Mouse (Mus musculus) forebrain, embryonic 10.5 days (tissue): ENCODE measurements around the gene Scfd2. TPM values are rescaled to one million over a fixed set of nuclear protein-coding genes. Genes with fewer than 3 reads are reported as not detected.

Source experiments
- DNase-seq: peaks from one replicate; pipeline ENCODE4 v3.0.0-alpha.2; 2017; ENCODE audit warnings: low spot score; ENCODE audit errors: extremely low spot score
- H3K27ac ChIP-seq: fragments of 300-500 bp; sonication (generic); 2 replicates; pipeline ENCODE4 v1.5.1; 2016; ENCODE audit warnings: mild to moderate bottlenecking
- H3K27me3 ChIP-seq: fragments of 300-500 bp; sonication (generic); 2 replicates; pipeline ENCODE4 v1.6.1; 2016; ENCODE audit warnings: mild to moderate bottlenecking; ENCODE audit not compliant: poor library complexity, severe bottlenecking
- H3K36me3 ChIP-seq: fragments of 300-500 bp; sonication (generic); replicated peaks from 2 replicates; pipeline ENCODE4 v1.6.1; 2016; ENCODE audit warnings: mild to moderate bottlenecking, moderate library complexity
- H3K4me1 ChIP-seq: fragments of 300-500 bp; sonication (generic); 2 replicates; pipeline ENCODE4 v1.6.1; 2016
- H3K4me3 ChIP-seq: fragments of 300-500 bp; sonication (generic); 2 replicates; pipeline ENCODE4 v1.5.1; 2016; ENCODE audit warnings: mild to moderate bottlenecking, moderate library complexity
- H3K9me3 ChIP-seq: fragments of 300-500 bp; sonication (generic); 2 replicates; pipeline ENCODE4 v1.6.1; 2016; ENCODE audit warnings: mild to moderate bottlenecking, moderate library complexity
- WGBS: fragments of 180-500 bp; shearing (Covaris S2); methylation state at CpG from one replicate; pipeline ENCODE4 v1.1.7; 2016; 5-methylcytosine and 5-hydroxymethylcytosine counted together
- polyA plus RNA-seq: library from polyadenylated mRNA; unstranded; fragments of >200 nt; fragmentation: Nextera tagmentation; extraction: Ambion mirVana; gene quantifications from 2 replicates; pipeline ENCODE4 v1.2.1, GENCODE M21; 2016

Scfd2 gene
- polyA plus RNA-seq, 1 experiment from 2014 or later, result 16.6 TPM

DNA sequence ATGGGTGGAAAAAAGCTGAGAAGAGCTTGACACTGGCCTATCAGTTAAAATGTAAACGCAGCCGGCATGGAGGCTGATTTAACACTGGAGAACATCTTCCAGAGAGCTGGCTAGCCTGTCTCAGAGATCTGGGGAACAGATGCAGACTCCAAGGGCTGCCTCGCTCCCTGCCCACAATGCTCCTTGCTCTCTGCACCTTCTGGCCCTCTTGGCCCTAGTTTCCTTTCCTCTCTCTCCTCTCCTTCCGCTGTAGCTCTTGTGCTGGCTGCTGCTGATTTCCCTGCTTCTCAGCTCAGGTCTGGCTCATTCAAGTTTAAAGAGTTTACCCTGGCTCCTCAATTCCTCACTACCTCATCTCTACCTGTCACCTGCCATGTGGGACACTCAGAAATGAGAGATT is 321.9 kb downstream of the Scfd2 start:
- peak overlapping the region; percentile 4; the same call in 1 of the 2 replicates for H3K27ac ChIP-seq
- H3K36me3 ChIP-seq, result no peaks in the 10 kb centered on the region
- DNase-seq, result no peak
- peaks cover 56% of the 10 kb centered on the region for H3K4me1 ChIP-seq
- 90% methylated on average over 4 of the region's 4 CpGs for WGBS
- no peak overlapping the region for H3K4me3 ChIP-seq
- H3K27me3 ChIP-seq, result no peaks in the 10 kb centered on the region
- no peaks in the 10 kb centered on the region for H3K9me3 ChIP-seq

- no peaks in the 10 kb centered on the region for H3K36me3 ChIP-seq
- no peak for DNase-seq
- no peak overlapping the region for H3K4me3 ChIP-seq
- H3K27me3 ChIP-seq, result no peaks in the 10 kb centered on the region
- H3K9me3 ChIP-seq, result no peaks in the 10 kb centered on the region
- H3K4me1 ChIP-seq, result peaks cover 47% of the 10 kb centered on the region
- 61% methylated on average over 7 of the region's 7 CpGs for WGBS
- peak overlapping the region; percentile 8; the same call in 1 of the 2 replicates for H3K27ac ChIP-seq
These were observed 323.1 kb downstream of the Scfd2 start for GRCm38 (mm10) chr5:74208438-74208837.

DNA sequence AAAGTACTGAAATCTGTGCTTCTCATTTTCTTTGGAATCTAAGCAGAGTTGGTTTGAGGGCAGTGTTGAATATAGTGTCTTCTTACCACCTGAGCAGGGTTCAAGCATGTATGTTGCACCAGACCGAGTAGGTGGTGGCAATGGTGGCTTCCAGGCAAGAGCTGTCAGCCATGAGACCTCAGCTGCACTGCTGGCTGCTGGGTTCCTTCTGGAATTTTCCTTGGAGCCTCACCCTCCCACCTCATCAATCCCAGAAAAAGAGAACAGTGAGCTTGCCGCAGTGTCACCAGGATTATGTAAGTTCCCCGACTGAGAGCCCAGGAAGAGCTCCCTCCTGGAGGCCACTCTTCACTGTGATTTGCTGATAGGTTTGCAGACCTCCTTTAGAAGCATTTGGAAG is 324.4 kb downstream of the Scfd2 start:
- no peaks in the 10 kb centered on the region for H3K27me3 ChIP-seq
- H3K9me3 ChIP-seq, result no peaks in the 10 kb centered on the region
- H3K4me3 ChIP-seq, result no peak overlapping the region
- DNase-seq, result no peak
- 88% methylated on average over 3 of the region's 3 CpGs for WGBS
- H3K36me3 ChIP-seq, result no peaks in the 10 kb centered on the region
- H3K27ac ChIP-seq, result no peak overlapping the region
- H3K4me1 ChIP-seq, result peaks cover 43% of the 10 kb centered on the region

- no peak for DNase-seq
- peaks cover 48% of the 10 kb centered on the region for H3K4me1 ChIP-seq
- H3K36me3 ChIP-seq, result no peaks in the 10 kb centered on the region
- no peak overlapping the region for H3K4me3 ChIP-seq
- no peaks in the 10 kb centered on the region for H3K9me3 ChIP-seq
- H3K27me3 ChIP-seq, result no peaks in the 10 kb centered on the region
- 86% methylated on average over 7 of the region's 7 CpGs for WGBS
- 0 out of 2 replicates have a peak overlapping the region, but pooled peaks have one; percentile 15 for H3K27ac ChIP-seq
These were observed 324.9 kb downstream of the Scfd2 start for GRCm38 (mm10) chr5:74206649-74207048.

GRCm38 (mm10) chr5:74206038-74206437 is 325.5 kb downstream of the Scfd2 start:
- Histone ChIP-seq H3K4me1 (peaks cover 50% of the 10 kb centered on the region), H3K36me3 (no peaks in the 10 kb centered on the region), H3K27ac (peak overlapping the region; percentile 67; the same call in 1 of the 2 replicates), H3K4me3 (no peak overlapping the region), H3K9me3 (no peaks in the 10 kb centered on the region), H3K27me3 (no peaks in the 10 kb centered on the region)
- 93% methylated on average over 7 of the region's 7 CpGs for WGBS
- DNase-seq, result no peak

DNA sequence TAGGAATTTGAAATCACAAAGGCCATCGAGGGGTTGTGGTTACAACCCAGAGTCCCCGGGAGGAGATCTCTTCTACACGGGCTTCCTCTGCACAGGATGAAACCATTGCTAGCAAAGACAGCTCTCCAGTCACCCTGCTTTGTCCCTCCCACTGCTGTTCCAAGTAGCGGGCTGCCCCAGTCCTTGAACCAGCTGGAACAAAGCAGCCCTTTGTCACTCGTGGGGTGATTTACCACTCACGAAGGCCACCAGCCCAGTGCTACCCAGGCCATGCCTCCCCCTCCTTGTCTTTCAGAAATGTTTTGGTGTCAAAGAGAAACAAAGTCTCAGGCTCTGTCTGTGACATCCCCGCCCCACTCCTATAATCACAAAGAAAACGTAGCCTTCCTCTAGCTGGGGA is 326.1 kb downstream of the Scfd2 start:
- Histone ChIP-seq H3K9me3 (no peaks in the 10 kb centered on the region), H3K36me3 (peaks cover 1% of the 10 kb centered on the region; the same call in 1 of the 2 replicates), H3K27ac (peak overlapping the region; percentile 67), H3K4me3 (no peak overlapping the region), H3K4me1 (peaks cover 50% of the 10 kb centered on the region), H3K27me3 (no peaks in the 10 kb centered on the region)
- WGBS, result 56% methylated on average over 8 of the region's 8 CpGs
- DNase-seq, result no peak

DNA sequence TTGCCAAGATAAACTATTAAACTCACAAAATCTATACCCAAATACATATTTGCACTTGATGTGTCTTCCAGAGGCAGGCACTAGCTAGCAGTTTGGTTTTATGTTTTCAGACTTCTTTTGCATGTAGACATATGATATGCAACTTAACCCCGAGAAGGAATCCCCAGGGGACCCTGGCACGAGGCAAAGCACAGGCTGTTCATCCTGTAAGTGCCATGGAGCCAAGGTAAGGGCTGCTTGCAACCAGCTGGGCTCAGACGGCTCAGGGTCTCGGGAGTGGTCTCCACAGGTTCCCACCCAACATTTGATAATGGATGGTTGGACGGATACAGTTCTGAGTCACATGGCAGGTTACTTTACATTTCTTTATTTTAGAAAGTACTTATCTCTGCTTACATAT is 327.1 kb downstream of the Scfd2 start:
- Histone ChIP-seq H3K4me3 (no peak overlapping the region), H3K9me3 (no peaks in the 10 kb centered on the region), H3K27ac (no peak overlapping the region), H3K27me3 (no peaks in the 10 kb centered on the region), H3K36me3 (peaks cover 12% of the 10 kb centered on the region), H3K4me1 (peaks cover 48% of the 10 kb centered on the region)
- 79% methylated on average over 5 of the region's 5 CpGs for WGBS
- no peak for DNase-seq

- no peak overlapping the region for H3K27ac ChIP-seq
These were observed 329.0 kb downstream of the Scfd2 start for GRCm38 (mm10) chr5:74202515-74202914.

GRCm38 (mm10) chr5:74201570-74202357 is 329.8 kb downstream of the Scfd2 start:
- DNase-seq, result peak; percentile 30
- H3K27me3 ChIP-seq, result no peaks in the 10 kb centered on the region
- no peaks in the 10 kb centered on the region for H3K9me3 ChIP-seq
- H3K36me3 ChIP-seq, result peaks cover 37% of the 10 kb centered on the region
- H3K4me3 ChIP-seq, result no peak overlapping the region
- H3K27ac ChIP-seq, result peak overlapping the region; percentile 57
- peaks cover 57% of the 10 kb centered on the region for H3K4me1 ChIP-seq
- 69% methylated on average over 10 of the region's 10 CpGs for WGBS

More at GRCm38 (mm10) chr5:74202515-74202914, 329.0 kb downstream of the Scfd2 start:
- H3K4me3 ChIP-seq, result no peak overlapping the region
- WGBS, result 85% methylated on average over 4 of the region's 4 CpGs
- H3K36me3 ChIP-seq, result peaks cover 31% of the 10 kb centered on the region
- no peaks in the 10 kb centered on the region for H3K27me3 ChIP-seq
- H3K4me1 ChIP-seq, result peaks cover 50% of the 10 kb centered on the region
- DNase-seq, result no peak
- H3K9me3 ChIP-seq, result no peaks in the 10 kb centered on the region

GRCm38 (mm10) chr5:74200481-74200880 is 331.1 kb downstream of the Scfd2 start:
- Histone ChIP-seq H3K36me3 (peaks cover 37% of the 10 kb centered on the region), H3K27ac (no peak overlapping the region), H3K4me1 (peaks cover 60% of the 10 kb centered on the region), H3K27me3 (no peaks in the 10 kb centered on the region), H3K9me3 (no peaks in the 10 kb centered on the region), H3K4me3 (no peak overlapping the region)
- WGBS, result 90% methylated on average over 8 of the region's 8 CpGs
- no peak for DNase-seq

- Histone ChIP-seq H3K27me3 (no peaks in the 10 kb centered on the region), H3K36me3 (peaks cover 37% of the 10 kb centered on the region), H3K9me3 (no peaks in the 10 kb centered on the region), H3K4me3 (no peak overlapping the region), H3K27ac (no peak overlapping the region), H3K4me1 (peaks cover 61% of the 10 kb centered on the region)
- DNase-seq, result no peak
- WGBS, result 91% methylated on average over 13 of the region's 13 CpGs
These were observed 331.8 kb downstream of the Scfd2 start for GRCm38 (mm10) chr5:74199793-74200192.

GRCm38 (mm10) chr5:74198446-74198845 is 333.1 kb downstream of the Scfd2 start:
- Histone ChIP-seq H3K27ac (no peak overlapping the region), H3K36me3 (peaks cover 37% of the 10 kb centered on the region), H3K4me1 (peaks cover 75% of the 10 kb centered on the region), H3K4me3 (no peak overlapping the region), H3K27me3 (peaks cover 10% of the 10 kb centered on the region), H3K9me3 (no peaks in the 10 kb centered on the region)
- DNase-seq, result no peak
- 87% methylated on average over 11 of the region's 11 CpGs for WGBS

- no peak for DNase-seq
- H3K4me3 ChIP-seq, result 0 out of 2 replicates have a peak overlapping the region, but pooled peaks have one; percentile 18
- 92% methylated on average over 22 of the region's 22 CpGs for WGBS
- H3K9me3 ChIP-seq, result no peaks in the 10 kb centered on the region
- peaks cover 37% of the 10 kb centered on the region for H3K36me3 ChIP-seq
- no peak overlapping the region for H3K27ac ChIP-seq
- H3K27me3 ChIP-seq, result peaks cover 18% of the 10 kb centered on the region
- peaks cover 79% of the 10 kb centered on the region for H3K4me1 ChIP-seq
These were observed 333.8 kb downstream of the Scfd2 start for GRCm38 (mm10) chr5:74197541-74198330.
